Mouse (Mus musculus) kidney, embryonic 14.5 days (tissue): ENCODE results near the gene Sema7a. TPM values are rescaled to one million over a fixed set of nuclear protein-coding genes. Genes with fewer than 3 reads are reported as not detected.

Experiments
- ATAC-seq: fragments of 200-750 bp; cut with Nextera tagmentation; 2 replicates; pipeline ENCODE4 v1.8.0; 2017; ENCODE audit warnings: moderate number of reproducible peaks, mild to moderate bottlenecking, moderate TSS enrichment, moderate library complexity; ENCODE audit not compliant: low FRiP score, low TSS enrichment
- H3K27ac ChIP-seq: fragments of 300-500 bp; sonication (generic); 2 replicates; pipeline ENCODE4 v1.5.1; 2014; ENCODE audit warnings: low read depth, mild to moderate bottlenecking, low read length, moderate library complexity, mixed read lengths
- H3K27me3 ChIP-seq: fragments of 300-500 bp; sonication (generic); 2 replicates; pipeline ENCODE4 v1.6.1; 2014; ENCODE audit warnings: mild to moderate bottlenecking, low read length; ENCODE audit not compliant: control insufficient read depth, insufficient read depth
- H3K36me3 ChIP-seq: fragments of 300-500 bp; sonication (generic); 2 replicates; pipeline ENCODE4 v1.6.1; 2014; ENCODE audit warnings: low read length, mixed read lengths; ENCODE audit not compliant: control insufficient read depth, insufficient read depth
- H3K4me1 ChIP-seq: fragments of 300-500 bp; sonication (generic); 2 replicates; pipeline ENCODE4 v1.6.1; 2014; ENCODE audit warnings: low read length, mixed read lengths; ENCODE audit not compliant: control insufficient read depth, insufficient read depth
- H3K4me2 ChIP-seq: fragments of 300-500 bp; sonication (generic); replicated peaks from 2 replicates; pipeline ENCODE4 v1.6.1; 2014; ENCODE audit warnings: low read depth, mild to moderate bottlenecking, low read length
- H3K4me3 ChIP-seq: fragments of 300-500 bp; sonication (generic); 2 replicates; pipeline ENCODE4 v1.5.1; 2014; ENCODE audit warnings: mild to moderate bottlenecking, low read length
- H3K9ac ChIP-seq: fragments of 300-500 bp; sonication (generic); 2 replicates; pipeline ENCODE4 v1.6.1; 2014; ENCODE audit warnings: low read depth, mild to moderate bottlenecking, low read length, moderate library complexity
- H3K9me3 ChIP-seq: fragments of 300-500 bp; sonication (generic); 2 replicates; pipeline ENCODE4 v1.6.1; 2016; ENCODE audit warnings: low read length; ENCODE audit not compliant: control insufficient read depth
- WGBS: fragments of 180-500 bp; shearing (Covaris S2); extraction: QIAGEN DNeasy Blood & Tissue Kit; methylation state at CpG from one replicate; pipeline ENCODE4 v1.1.7; 2014; 5-methylcytosine and 5-hydroxymethylcytosine counted together
- polyA plus RNA-seq: library from polyadenylated mRNA; unstranded; fragments of >200 nt; fragmentation: Nextera tagmentation; extraction: Ambion mirVana; gene quantifications from 2 replicates; pipeline ENCODE4 v1.2.1, GENCODE M21; 2014

Sema7a gene
- polyA plus RNA-seq, 1 experiment from 2014 or later: 0.93 TPM

- H3K27ac ChIP-seq: no peak overlapping the region
- H3K4me3 ChIP-seq: no peak overlapping the region
- no peaks in the 10 kb centered on the region for H3K9me3 ChIP-seq
- WGBS: 28% methylated on average over 5 of the region's 5 CpGs
- no peak overlapping the region for H3K9ac ChIP-seq
- no peaks in the 10 kb centered on the region for H3K36me3 ChIP-seq
- peaks cover 9% of the 10 kb centered on the region for H3K4me1 ChIP-seq
- H3K4me2 ChIP-seq: no peak overlapping the region
- ATAC-seq: no peak
- peaks cover 36% of the 10 kb centered on the region for H3K27me3 ChIP-seq
Measured at GRCm38 (mm10) chr9:57944572-57944971, 4.7 kb downstream of the Sema7a start.

- peaks cover 29% of the 10 kb centered on the region for H3K27me3 ChIP-seq
- no peaks in the 10 kb centered on the region for H3K36me3 ChIP-seq
- H3K27ac ChIP-seq: no peak overlapping the region
- H3K4me3 ChIP-seq: no peak overlapping the region
- no peak overlapping the region for H3K9ac ChIP-seq
- no peak for ATAC-seq
- H3K9me3 ChIP-seq: no peaks in the 10 kb centered on the region
- WGBS: 81% methylated on average over 8 of the region's 8 CpGs
- peaks cover under 1% of the 10 kb centered on the region; the same call in 1 of the 2 replicates for H3K4me1 ChIP-seq
- H3K4me2 ChIP-seq: no peak overlapping the region
Measured at GRCm38 (mm10) chr9:57945771-57946616, 6.1 kb downstream of the Sema7a start.

- H3K4me1 ChIP-seq: no peaks in the 10 kb centered on the region
Measured at GRCm38 (mm10) chr9:57947381-57948030, 7.6 kb downstream of the Sema7a start.

GRCm38 (mm10) chr9:57948333-57948931 lies 8.5 kb downstream of the Sema7a start:
- no peak for ATAC-seq
- WGBS: 78% methylated on average over 7 of the region's 7 CpGs

More at GRCm38 (mm10) chr9:57947381-57948030, 7.6 kb downstream of the Sema7a start:
- no peak overlapping the region for H3K4me3 ChIP-seq
- H3K9ac ChIP-seq: no peak overlapping the region
- no peaks in the 10 kb centered on the region for H3K36me3 ChIP-seq
- H3K9me3 ChIP-seq: no peaks in the 10 kb centered on the region
- H3K27ac ChIP-seq: no peak overlapping the region
- 53% methylated on average over 7 of the region's 7 CpGs for WGBS
- ATAC-seq: no peak
- H3K27me3 ChIP-seq: peaks cover 14% of the 10 kb centered on the region
- H3K4me2 ChIP-seq: no peak overlapping the region

GRCm38 (mm10) chr9:57949102-57949704 lies 9.3 kb downstream of the Sema7a start:
- WGBS: 85% methylated on average over 8 of the region's 8 CpGs
- no peak for ATAC-seq

More at GRCm38 (mm10) chr9:57948333-57948931, 8.5 kb downstream of the Sema7a start:
- Histone ChIP-seq H3K4me3 (no peak overlapping the region), H3K4me1 (no peaks in the 10 kb centered on the region), H3K27me3 (0 out of 2 replicates have a peak, but pooled peaks cover 9% of the 10 kb centered on the region), H3K4me2 (no peak overlapping the region), H3K36me3 (no peaks in the 10 kb centered on the region), H3K9me3 (no peaks in the 10 kb centered on the region), H3K27ac (no peak overlapping the region), H3K9ac (no peak overlapping the region)

GRCm38 (mm10) chr9:57949879-57950278 lies 10.0 kb downstream of the Sema7a start:
- H3K27me3 ChIP-seq: 0 out of 2 replicates have a peak, but pooled peaks cover 6% of the 10 kb centered on the region
- WGBS: 55% methylated on average over 8 of the region's 8 CpGs

More at GRCm38 (mm10) chr9:57949102-57949704, 9.3 kb downstream of the Sema7a start:
- Histone ChIP-seq H3K36me3 (no peaks in the 10 kb centered on the region), H3K27ac (no peak overlapping the region), H3K9ac (no peak overlapping the region), H3K4me1 (no peaks in the 10 kb centered on the region), H3K4me2 (no peak overlapping the region), H3K9me3 (no peaks in the 10 kb centered on the region), H3K4me3 (no peak overlapping the region), H3K27me3 (0 out of 2 replicates have a peak, but pooled peaks cover 6% of the 10 kb centered on the region)

GRCm38 (mm10) chr9:57950519-57950918 lies 10.6 kb downstream of the Sema7a start:
- Histone ChIP-seq H3K4me1 (no peaks in the 10 kb centered on the region), H3K36me3 (no peaks in the 10 kb centered on the region), H3K27me3 (0 out of 2 replicates have a peak, but pooled peaks cover 6% of the 10 kb centered on the region), H3K4me3 (no peak overlapping the region), H3K9me3 (no peaks in the 10 kb centered on the region), H3K4me2 (no peak overlapping the region), H3K9ac (no peak overlapping the region), H3K27ac (no peak overlapping the region)
- ATAC-seq: no peak
- WGBS: 47% methylated on average over 9 of the region's 9 CpGs

More at GRCm38 (mm10) chr9:57949879-57950278, 10.0 kb downstream of the Sema7a start:
- Histone ChIP-seq H3K36me3 (no peaks in the 10 kb centered on the region), H3K4me2 (no peak overlapping the region), H3K9ac (no peak overlapping the region), H3K4me1 (no peaks in the 10 kb centered on the region), H3K4me3 (no peak overlapping the region), H3K9me3 (no peaks in the 10 kb centered on the region), H3K27ac (no peak overlapping the region)
- ATAC-seq: no peak

- no peaks in the 10 kb centered on the region for H3K9me3 ChIP-seq
- 71% methylated on average over 6 of the region's 6 CpGs for WGBS
- no peak overlapping the region for H3K27ac ChIP-seq
- no peaks in the 10 kb centered on the region for H3K4me1 ChIP-seq
- 0 out of 2 replicates have a peak, but pooled peaks cover 6% of the 10 kb centered on the region for H3K27me3 ChIP-seq
- H3K4me3 ChIP-seq: no peak overlapping the region
- H3K9ac ChIP-seq: no peak overlapping the region
- no peak for ATAC-seq
- no peak overlapping the region for H3K4me2 ChIP-seq
- H3K36me3 ChIP-seq: no peaks in the 10 kb centered on the region
Measured at GRCm38 (mm10) chr9:57951993-57952392, 12.1 kb downstream of the Sema7a start.
